Mouse (Mus musculus) cortical plate, adult 2 months (tissue): ENCODE measurements around the gene Rnf43.

Experiments used
- CTCF ChIP-seq: fragments of 200-500 bp; IDR thresholded peaks from 2 replicates; pipeline ENCODE4 v1.5.1; 2011; ENCODE audit warnings: mild to moderate bottlenecking, control low read depth, low read length; ENCODE audit not compliant: insufficient read depth; ENCODE audit errors: extremely low read depth
- POLR2A ChIP-seq: fragments of 200-500 bp; IDR thresholded peaks from 2 replicates; pipeline ENCODE4 v1.6.1; 2011; ENCODE audit warnings: mild to moderate bottlenecking, low read length, control low read depth; ENCODE audit not compliant: insufficient read depth; ENCODE audit errors: extremely low read depth

DNA sequence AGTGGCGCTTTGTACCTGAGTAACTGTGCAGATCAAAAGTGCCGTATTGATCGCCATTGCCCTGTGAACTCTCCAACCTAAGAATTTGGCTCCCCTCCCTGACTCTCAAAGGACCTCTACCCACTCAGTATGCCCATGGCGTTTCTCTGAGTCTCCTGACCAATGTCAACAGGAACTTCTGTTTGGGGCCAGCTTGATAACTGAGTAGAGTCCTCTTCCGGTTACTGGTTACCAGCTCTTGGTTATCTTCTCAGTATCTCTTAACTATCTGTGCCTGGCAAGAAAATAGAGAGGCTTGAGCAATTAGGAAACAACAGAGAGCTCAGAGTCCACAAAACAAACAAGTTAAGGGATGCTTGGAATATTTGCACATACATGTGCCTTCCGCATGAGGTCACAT, 38.6 kb downstream of the Rnf43 start:
- TF ChIP-seq CTCF (no peak), POLR2A (no peak)
